Mouse (Mus musculus): Measurements from ENCODE around the gene Slfn5. TPM values are rescaled to one million over a fixed set of nuclear protein-coding genes. Genes with fewer than 3 reads are reported as not detected.
"Not testable (repeated sequence)": the region's sequence is repeated elsewhere in the genome, so short reads cannot be mapped to it uniquely, and the experiment has no call there.

The Slfn5 gene
- polyA plus RNA-seq, 2 experiments from 2014 or later: 30.3 to 39.4 TPM

GRCm38 (mm10) chr11:82947457-82947856, 3.7 kb upstream of the Slfn5 start:
- ATAC-seq: peak; percentile 78

- no peak for ATAC-seq
Measured at GRCm38 (mm10) chr11:82949036-82949435, 2.1 kb upstream of the Slfn5 start.

GRCm38 (mm10) chr11:82951865-82952611, 889 bp downstream of the Slfn5 start:
- peak; percentile 16 for ATAC-seq

GRCm38 (mm10) chr11:82952612-82953542, 1.7 kb downstream of the Slfn5 start:
- peak; percentile 81 for ATAC-seq

- peak; percentile 38 for ATAC-seq
Measured at GRCm38 (mm10) chr11:82954631-82955030, 3.5 kb downstream of the Slfn5 start.

GRCm38 (mm10) chr11:82956925-82957324, 5.8 kb downstream of the Slfn5 start:
- no peak for ATAC-seq

GRCm38 (mm10) chr11:82959613-82960012, 8.5 kb downstream of the Slfn5 start:
- ATAC-seq: peak; percentile 62

- ATAC-seq: peak; percentile 69
Measured at GRCm38 (mm10) chr11:82961743-82962142, 10.6 kb downstream of the Slfn5 start.

GRCm38 (mm10) chr11:82962215-82962614, 11.1 kb downstream of the Slfn5 start:
- ATAC-seq: peak; percentile 44

- peak; percentile 51 for ATAC-seq
Measured at GRCm38 (mm10) chr11:82970712-82971589, 19.8 kb downstream of the Slfn5 start.

- no peak for ATAC-seq
Measured at GRCm38 (mm10) chr11:82971590-82971974, 20.4 kb downstream of the Slfn5 start.

GRCm38 (mm10) chr11:82973916-82974315, 22.8 kb downstream of the Slfn5 start:
- ATAC-seq: no peak

- ATAC-seq: not testable (repeated sequence)
Measured at GRCm38 (mm10) chr11:82982409-82982808, 31.3 kb downstream of the Slfn5 start.

GRCm38 (mm10) chr11:82983193-82983592, 32.0 kb downstream of the Slfn5 start:
- no peak for ATAC-seq

GRCm38 (mm10) chr11:82987621-82988020, 36.5 kb downstream of the Slfn5 start:
- no peak for ATAC-seq

GRCm38 (mm10) chr11:82989357-82989756, 38.2 kb downstream of the Slfn5 start:
- ATAC-seq: no peak

GRCm38 (mm10) chr11:82990612-82991385, 39.6 kb downstream of the Slfn5 start:
- ATAC-seq: peak; percentile 89

- peak; percentile 39 for ATAC-seq
Measured at GRCm38 (mm10) chr11:82991469-82992166, 40.5 kb downstream of the Slfn5 start, which contains the start of gene Slfn9. Slfn9 (minus strand) TSS chr11:82991830.

GRCm38 (mm10) chr11:83013356-83013755, 62.2 kb downstream of the Slfn5 start:
- no peak for ATAC-seq
